Mouse (Mus musculus) gastrocnemius, postnatal 14 days (tissue): ENCODE results near the gene Sgms2. TPM values are rescaled to one million over a fixed set of nuclear protein-coding genes. Genes with fewer than 3 reads are reported as not detected.

ENCODE experiments used
- DNase-seq: peaks from one replicate; pipeline ENCODE4 v3.0.0; 2021; ENCODE audit warnings: mixed read lengths
- intact Hi-C: fragments of 180-260 bp; cut with DNase I; formaldehyde crosslinking; loops from one replicate; pipeline ENCODE4 v1.15.1; 2025; ENCODE audit warnings: low total_unique reads
- total RNA-seq, 2 experiments: library from RNA; stranded (reverse); gene quantifications; 2 replicates each; pipeline ENCODE4 v1.2.3; 2021

Sgms2 gene
- total RNA-seq, 2 experiments from 2014 or later: 3.8 to 5.4 TPM

DNA sequence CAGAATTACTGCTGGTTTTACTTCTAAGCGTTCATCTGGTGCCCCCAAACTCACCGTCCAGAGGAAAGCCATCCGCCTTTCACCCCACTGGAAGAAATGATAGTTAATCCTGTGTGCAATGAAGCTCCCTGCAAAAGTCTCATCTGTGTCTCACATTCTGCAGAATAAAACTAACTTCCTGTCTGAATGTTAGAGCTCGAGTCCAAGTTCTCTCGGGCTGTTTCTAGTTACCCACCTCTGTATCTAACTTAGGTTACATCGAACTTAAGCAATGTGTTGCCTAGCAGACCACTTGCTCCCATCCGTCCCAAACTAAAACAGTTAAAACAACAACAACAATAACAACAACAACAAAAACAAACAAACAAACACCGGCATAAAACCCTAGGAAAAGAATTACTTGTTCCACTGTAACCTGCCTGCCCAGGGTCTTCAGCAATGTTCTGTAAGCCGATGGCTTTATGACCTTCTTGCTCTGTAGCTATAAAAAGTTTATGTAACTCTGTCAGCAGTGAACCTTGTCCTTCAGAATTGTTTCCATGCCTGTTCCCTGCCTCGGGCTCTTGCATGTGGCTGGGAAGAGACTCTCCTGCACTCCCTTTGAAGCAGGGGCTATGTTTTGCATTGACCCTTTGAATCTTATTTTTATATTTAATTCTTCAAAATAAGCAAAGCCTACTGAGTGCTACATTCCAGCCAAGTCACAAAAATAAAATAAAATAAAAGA is 218.7 kb downstream of the Sgms2 start:
- intact Hi-C loops: no loop called here
- no peak for DNase-seq

- intact Hi-C loops: no loop called here
- peak; percentile 85 for DNase-seq
Measured at GRCm38 (mm10) chr3:131271559-131272373, 219.4 kb downstream of the Sgms2 start, which contains the start of gene Hadh. Gene Hadh, minus strand, starts transcription at chr3:131272101.

DNA sequence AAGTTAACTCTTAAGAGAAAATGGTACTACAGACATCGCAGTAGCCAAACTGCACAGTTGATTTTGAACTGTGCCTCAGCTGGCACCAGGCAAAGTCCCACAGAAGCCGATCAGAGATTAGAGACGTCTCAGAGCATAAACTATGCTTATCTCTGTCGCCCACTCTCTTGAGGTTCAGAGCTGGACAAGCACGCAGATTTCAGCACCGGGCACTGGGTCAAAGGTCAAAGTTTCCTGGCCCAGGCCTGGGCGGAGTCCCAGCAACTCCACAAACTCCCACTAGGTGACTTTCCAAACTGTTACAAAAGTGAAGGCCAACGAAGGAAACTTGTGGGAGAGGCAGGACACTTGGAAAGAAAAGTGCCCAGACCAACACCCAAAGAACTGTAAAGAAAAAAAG is 220.1 kb downstream of the Sgms2 start:
- intact Hi-C loops: no loop called here
- peak; percentile 45 for DNase-seq

DNA sequence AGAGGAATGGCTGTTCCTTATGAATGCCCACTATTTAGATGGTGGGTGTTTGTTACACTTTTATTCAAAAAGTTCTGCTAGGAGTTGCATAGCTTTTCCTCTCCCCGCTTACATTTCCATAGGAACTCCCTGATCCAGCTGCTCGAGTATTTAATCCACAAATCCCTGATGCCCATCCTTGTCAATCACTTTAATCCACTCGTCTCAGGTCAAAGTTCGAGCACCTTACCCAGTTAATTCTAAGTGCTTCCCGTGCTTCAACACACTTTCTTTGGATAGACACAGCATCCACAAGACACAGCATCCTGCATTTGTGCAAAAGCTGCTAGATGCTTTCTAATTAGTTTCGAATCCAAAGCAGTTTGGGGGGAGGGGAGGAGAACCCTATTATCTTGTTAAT is 220.8 kb downstream of the Sgms2 start:
- DNase-seq: no peak
- intact Hi-C loops: no loop called here

Other genes starting within 250 kb of the Sgms2 start
- 100 to 1,000 TPM; 182 to 238 TPM for gene Hadh, start 219.3 kb downstream of the Sgms2 start, total RNA-seq
- 1 to 10 TPM; 5.6 to 6.3 TPM for gene Cyp2u1, start 188.2 kb downstream of the Sgms2 start, total RNA-seq
- 10 to 100 TPM; 11.1 to 14.2 TPM for gene Papss1, start 73.4 kb upstream of the Sgms2 start, total RNA-seq